Mouse (Mus musculus) liver, embryonic 14.5 days (tissue): Measurements from ENCODE around the gene Avil.

ENCODE experiments used
- CTCF ChIP-seq: IDR thresholded peaks from 2 replicates; pipeline ENCODE4 v1.5.1; 2016; ENCODE audit warnings: antibody characterized with exemption, low read depth, control low read depth
- EP300 ChIP-seq: IDR thresholded peaks from 2 replicates; pipeline ENCODE4 v1.6.1; 2016; ENCODE audit warnings: antibody characterized with exemption, low read depth

- TF ChIP-seq CTCF (no peak), EP300 (no peak)
Observed at GRCm38 (mm10) chr10:126953029-126953471, 47.5 kb upstream of the Avil start.
